Mouse (Mus musculus): ENCODE measurements at regions not wholly inside any gene's neighbourhood (a gene's known extent, or its start where the extent isn't known, plus 50 kb on each side); places are given as distances from the start of the nearest gene placed in this dataset.
A peak's percentile ranks its signal among the peaks of the same experiment; 100 is the strongest.

DNA sequence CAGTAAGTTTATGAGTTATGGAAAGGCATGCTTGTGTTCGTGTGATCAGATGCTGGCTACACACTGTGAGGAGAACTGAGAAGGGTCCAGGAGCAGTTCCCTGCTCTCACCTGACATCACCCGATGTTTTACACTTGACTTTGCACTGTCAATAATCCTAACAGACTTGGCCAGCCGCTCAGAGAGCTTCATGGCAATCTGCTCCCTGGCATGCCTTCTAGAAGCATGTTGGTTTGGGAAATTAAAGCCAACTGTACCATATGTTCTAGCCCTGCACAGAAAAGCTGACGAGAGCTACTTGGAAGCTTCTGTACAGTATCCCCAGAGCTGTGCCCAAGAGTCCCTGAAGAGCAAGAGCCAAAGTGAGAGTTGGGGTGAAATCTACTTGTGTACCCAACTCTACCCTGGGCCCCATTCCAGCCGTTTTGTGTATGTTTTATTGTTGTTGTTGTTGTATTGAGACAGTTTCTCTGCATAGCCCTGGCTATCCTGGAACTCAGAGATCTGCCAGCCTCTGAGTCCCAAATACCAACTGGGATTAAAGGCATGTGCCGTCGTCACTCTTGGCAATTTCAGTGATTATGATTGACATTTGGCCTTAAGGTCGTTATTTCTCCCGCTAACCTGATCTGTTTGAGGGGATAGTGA lies 56.5 kb upstream of the Cnksr3 start:
- peak; percentile 51 to 60 for DNase-seq (ENCODE audit: low spot score in 2 of 2)

GRCm38 (mm10) chr10:7267903-7268302 lies 55.9 kb upstream of the Cnksr3 start:
- DNase-seq (ENCODE audit: low spot score in 2 of 2) = peak in 1 of 2 experiments; percentile 16

DNA sequence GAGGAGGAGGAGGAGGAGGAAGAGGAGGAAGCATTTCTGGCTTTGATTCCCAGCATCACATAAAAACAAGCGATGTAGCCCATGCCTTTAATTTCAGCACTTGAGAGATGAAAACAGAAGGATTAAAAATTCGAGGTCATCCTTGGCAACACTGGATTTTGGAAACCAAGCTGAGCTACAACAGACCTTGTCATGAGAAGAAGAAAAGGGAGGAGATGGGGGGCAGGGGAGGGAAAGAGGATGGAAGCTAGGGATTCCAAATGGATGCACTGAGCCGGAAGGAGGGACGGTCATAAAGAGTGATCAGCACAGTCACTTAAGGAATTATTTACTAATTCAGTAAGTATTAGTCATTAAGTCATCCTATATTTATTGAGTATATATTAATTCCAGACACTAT lies 55.1 kb upstream of the Cnksr3 start:
- no peak for DNase-seq (ENCODE audit: low spot score in 2 of 2)

- DNase-seq (ENCODE audit: low spot score in 2 of 2) = no peak
Measured at GRCm38 (mm10) chr10:7265412-7265811, 53.4 kb upstream of the Cnksr3 start.

DNA sequence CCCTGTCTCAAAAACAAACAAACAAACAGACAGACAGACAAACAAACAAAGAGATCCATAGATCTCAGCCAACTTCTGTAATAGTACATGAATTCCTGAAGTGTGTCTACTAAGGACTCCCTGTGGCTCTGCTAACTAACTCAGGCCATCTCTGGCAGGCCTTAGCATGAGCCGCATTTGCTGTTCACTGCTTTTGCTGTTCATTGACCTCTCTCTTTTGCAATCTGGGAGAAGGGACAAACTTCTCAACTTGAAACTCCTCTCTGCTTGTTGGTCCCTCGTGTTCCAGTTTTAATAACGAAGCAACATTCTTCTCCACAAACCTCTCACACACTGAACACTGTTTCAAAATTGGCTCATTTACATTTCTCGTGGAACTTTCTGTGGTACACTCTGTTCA lies 52.7 kb upstream of the Cnksr3 start:
- DNase-seq (ENCODE audit: low spot score in 2 of 2) = no peak

Measured in layer of hippocampus, postnatal 10 days (tissue).